Mouse (Mus musculus) cortical plate, adult 2 months (tissue): ENCODE data around the gene Npat.

ENCODE experiments used
- CTCF ChIP-seq: fragments of 200-500 bp; IDR thresholded peaks from 2 replicates; pipeline ENCODE4 v1.5.1; 2011; ENCODE audit warnings: mild to moderate bottlenecking, control low read depth, low read length; ENCODE audit not compliant: insufficient read depth; ENCODE audit errors: extremely low read depth
- POLR2A ChIP-seq: fragments of 200-500 bp; IDR thresholded peaks from 2 replicates; pipeline ENCODE4 v1.6.1; 2011; ENCODE audit warnings: mild to moderate bottlenecking, low read length, control low read depth; ENCODE audit not compliant: insufficient read depth; ENCODE audit errors: extremely low read depth

GRCm38 (mm10) chr9:53537336-53537965 is 604 bp downstream of the Npat start:
- TF ChIP-seq CTCF: no peak
- no peak for TF ChIP-seq POLR2A
